Mouse (Mus musculus) ES-Bruce4 (cell line): Measurements from ENCODE around the gene Schip1.

ENCODE experiments used
- CTCF ChIP-seq: IDR thresholded peaks from one replicate; pipeline ENCODE4 v1.8.1; 2011; ENCODE audit warnings: low read depth, low read length
- EP300 ChIP-seq: IDR thresholded peaks from 2 replicates; pipeline ENCODE4 v1.6.1; 2011; ENCODE audit warnings: low read depth, low read length; ENCODE audit not compliant: insufficient read depth
- POLR2A ChIP-seq: IDR thresholded peaks from one replicate; pipeline ENCODE4 v1.8.1; 2011; ENCODE audit warnings: low read length; ENCODE audit not compliant: insufficient read depth

DNA sequence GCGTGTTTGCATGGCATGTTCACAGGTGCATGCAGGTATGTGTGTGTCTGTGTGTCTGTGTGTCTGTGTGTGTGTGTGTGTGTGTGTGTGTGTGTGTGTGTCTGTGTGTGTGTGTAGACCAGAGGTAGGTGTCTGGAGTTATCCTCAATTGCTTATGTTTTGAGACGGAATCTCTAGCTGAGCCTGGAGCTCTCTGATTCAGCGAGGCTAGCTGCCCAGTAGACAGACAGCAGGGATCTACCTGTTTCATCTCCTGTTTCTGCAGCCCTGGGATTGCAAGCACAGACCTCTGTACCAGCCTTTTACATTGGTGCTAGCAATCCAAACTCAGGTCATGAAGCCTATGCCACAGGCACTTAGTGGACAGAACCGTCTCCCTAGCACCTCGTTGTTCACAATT is 363.5 kb downstream of the Schip1 start:
- TF ChIP-seq CTCF, result no peak
- TF ChIP-seq POLR2A, result no peak
- TF ChIP-seq EP300, result no peak
